Mouse (Mus musculus): ENCODE measurements at regions not wholly inside any gene's neighbourhood (a gene's known extent, or its start where the extent isn't known, plus 50 kb on each side); places are given as distances from the start of the nearest gene placed in this dataset.

DNA sequence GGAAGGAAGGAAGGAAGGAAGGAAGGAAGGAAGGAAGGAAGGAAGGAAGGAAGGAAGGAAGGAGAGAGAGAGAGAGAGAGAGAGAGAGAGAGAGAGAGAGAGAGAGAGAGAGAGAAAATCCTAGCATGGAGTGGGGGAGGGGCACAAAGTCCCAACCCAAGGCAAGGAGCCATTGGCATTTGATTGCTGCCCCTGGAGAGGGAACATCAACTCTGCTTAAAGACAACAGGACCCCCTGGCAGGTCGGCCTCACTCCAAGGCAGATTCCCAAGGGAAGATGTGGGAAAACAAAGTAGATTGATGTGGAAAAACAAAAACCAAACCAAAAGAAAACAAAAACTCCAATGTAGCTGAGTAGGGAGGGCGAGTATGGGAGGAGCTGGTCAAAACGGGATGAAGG lies 49.9 kb upstream of the Fzd10 start:
- in situ Hi-C loops (cut with MseI, MboI), result no loop called here

DNA sequence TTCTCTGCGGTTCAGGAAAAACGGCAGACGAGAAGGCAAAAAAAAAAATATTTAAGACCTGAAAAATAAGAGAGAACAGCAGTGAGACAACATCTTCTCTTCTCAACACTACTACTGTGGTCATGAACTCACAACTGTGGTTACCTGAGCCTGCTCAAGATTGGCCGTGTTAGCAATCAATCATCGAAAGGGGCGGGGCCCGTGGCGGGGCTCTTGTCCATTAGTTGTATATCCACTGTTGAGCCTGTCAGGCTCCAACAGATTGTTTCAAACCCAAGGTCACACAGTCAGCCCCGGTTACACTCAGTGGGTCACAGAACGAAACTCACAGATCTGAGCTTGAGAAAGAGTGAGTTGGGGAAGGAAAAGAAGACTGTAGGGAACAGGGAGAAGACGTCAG lies 50.8 kb upstream of the Fzd10 start:
- in situ Hi-C loops (cut with MseI, MboI), result no loop called here

DNA sequence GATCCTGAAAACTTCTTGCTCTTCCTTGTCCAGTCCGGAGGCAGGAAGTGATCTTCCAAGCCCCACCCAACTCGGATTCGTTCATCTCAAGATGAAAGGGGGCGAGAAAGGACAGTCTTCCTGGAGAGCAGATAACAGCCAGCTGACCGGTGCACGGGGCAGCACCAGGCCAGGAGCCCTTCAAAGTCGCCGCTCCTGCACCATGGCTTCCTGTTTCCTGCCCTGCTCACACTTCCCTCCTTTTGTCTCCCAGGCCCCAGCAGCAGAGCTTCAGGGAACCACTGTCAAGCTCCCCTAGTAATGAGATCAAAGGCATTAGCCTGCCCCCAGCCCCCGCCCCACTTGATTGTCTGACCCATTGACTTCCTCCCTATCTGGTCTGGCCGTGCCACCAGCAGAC lies 58.6 kb upstream of the Fzd10 start:
- in situ Hi-C loops (cut with MseI, MboI), result no loop called here

DNA sequence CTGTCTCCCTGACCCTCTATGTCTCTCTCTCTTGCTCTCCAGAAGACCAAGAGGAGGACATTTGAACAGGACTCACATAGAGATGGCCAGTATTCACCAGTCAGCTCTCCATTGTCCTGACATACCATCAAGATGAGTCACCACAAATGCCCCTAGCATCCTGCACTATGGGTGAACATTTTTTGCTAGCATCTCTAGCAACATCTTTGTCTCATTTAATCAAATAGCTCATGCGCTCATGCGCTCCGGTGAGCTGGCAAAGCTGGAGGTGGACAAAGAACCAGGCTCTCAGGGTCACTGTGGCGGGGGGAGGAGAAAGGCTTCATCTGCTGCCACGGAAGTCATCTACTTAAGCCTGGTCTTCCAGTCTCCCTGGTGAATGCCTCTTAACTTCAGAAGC lies 62.0 kb upstream of the Fzd10 start:
- in situ Hi-C loops (cut with MseI, MboI), result no loop called here

DNA sequence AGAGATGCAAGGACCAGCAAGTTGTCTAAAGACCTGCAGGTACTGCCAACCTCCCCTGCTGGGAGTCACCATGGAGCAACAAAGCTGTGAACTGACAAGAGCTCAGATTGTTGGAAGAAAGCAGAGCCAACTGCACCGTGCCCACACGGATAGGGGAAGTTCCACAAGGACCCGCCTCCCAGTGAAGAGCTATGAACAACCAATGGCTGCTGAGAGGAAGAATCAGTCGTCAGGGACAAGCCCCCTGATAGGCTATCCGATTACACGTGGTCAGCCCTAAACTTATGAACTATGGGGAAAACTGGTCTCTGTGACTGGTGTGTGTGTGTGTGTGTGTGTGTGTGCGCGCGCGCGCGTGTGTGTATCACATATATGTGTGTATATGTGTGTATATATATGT lies 63.4 kb upstream of the Fzd10 start:
- in situ Hi-C loops (cut with MseI, MboI), result no loop called here

DNA sequence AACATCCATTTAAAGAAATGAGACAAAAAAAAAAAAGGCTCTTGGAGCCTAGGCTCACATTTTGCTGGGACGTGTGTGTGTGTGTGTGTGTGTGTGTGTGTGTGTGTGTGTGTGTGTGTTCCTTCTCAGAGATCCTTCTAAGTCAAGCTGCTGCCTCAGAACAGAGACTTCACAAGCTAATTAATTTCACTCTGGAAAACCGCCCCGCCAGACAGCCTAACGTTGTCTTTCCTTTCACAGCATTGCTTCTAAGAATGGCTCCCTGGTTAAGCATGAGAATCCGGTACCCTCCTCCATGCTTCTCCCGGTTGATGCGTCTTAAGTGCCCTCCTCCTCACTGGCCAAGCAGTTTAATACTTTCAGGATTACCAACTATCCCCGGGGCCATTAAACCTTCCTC lies 64.3 kb upstream of the Fzd10 start:
- in situ Hi-C loops (cut with MseI, MboI), result no loop called here

DNA sequence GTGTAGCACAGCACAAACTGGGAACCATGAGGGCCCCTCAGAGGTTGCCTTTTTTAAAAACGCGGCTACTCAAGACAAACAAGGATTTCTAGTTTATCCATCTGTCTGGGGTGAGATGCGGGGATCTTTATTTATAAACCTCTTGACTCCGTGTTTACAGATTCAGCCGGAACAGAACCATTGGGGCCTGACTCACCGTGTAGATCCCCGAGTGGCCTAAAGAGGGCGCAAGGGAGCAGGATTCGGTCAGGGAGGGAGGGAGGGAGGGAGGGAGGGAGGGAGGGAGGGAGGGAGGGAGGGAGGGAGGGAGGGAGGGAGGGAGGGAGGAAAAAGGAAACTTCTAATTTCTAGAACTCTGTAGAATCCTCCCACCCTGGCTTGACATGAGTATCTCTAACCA lies 73.4 kb upstream of the Fzd10 start:
- in situ Hi-C loops (cut with MseI, MboI), result no loop called here

DNA sequence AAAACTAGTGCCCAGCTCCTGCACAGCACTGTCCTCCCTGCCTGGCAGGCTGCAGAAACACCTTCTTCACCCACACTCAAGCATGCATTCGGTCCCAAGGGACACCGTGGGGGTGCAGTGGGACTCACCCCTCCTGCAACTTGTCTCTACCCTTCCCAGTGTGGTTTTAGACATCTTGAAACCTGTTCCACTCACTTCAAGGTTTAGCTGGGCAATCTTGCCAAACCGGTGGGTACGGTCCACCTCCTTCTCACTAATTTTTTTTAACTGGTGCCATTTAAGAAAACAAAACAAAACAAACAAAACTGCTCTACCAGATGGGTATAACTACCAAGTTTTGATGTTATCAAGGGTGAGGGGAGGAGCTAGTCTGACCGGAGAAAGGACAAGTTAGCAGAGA lies 74.2 kb upstream of the Fzd10 start:
- in situ Hi-C loops (cut with MseI, MboI), result no loop called here

DNA sequence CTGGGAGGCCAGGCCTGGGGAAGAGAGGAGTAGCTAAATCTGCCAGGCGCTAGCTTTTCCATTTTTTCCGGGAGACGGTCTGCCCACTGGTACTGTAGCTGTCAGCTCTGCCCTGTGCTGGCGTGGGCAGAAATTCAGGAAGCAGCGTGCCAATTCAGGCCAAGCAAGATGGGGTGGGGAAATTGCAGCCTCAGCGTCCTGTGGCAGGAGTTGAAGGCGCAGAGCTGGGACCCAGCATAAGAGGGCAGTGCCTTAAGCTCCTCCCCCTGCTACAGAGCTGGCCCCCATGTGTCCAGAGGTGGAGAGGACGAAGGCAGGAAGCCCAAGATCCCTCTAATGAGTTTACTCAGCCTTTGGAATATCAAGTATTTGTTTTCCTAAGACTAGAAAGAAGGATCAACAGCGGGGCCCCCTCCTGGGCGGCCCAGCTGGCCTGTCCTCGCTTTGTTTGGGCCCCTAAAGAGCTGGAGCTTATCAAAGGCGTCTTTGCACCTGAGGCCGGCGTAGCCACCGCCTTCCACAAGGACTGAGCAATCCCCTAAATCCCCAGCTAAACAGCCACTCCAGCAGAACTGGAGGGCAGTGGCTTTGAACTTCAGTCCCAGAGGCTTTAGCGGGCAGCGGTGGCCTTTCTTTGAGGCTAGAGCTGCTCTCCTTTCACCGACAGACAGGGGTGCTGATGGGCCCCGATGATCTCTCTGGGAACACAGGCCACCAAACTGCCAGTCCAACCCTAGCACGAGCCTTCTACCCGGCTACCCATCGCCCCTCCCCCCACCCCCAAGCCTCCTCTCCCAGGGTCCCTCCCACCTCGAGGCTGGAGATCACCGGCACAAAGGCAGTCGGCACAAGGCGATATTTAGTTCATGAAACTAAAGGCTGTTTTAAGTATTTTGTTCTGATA lies 76.0 kb upstream of the Fzd10 start:
- in situ Hi-C loops (cut with MseI, MboI), result loop anchor here (5.0 kb wide), 2 partner anchors 138 to 143 kb away; no protein-coding TSS in a partner anchor

DNA sequence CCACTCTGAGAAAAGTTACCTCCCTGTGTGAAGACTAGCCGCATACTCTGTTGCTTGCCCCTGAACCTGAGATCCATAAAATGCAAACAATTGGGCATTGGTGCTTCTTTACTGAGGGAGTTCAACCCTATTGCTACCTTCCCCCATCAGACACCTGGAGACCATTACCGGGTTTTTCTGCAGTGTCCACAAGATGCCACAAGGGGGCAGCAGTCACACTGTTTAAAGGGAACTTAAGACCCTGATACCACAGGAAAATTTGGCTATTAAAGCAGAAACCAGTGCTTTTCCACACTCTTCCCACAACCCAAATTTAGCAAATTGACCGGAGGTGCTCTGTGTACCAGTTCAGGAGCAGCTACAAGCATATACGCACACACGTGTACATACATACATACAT lies 78.0 kb upstream of the Fzd10 start:
- in situ Hi-C loops (cut with MseI, MboI), result loop anchor here (5.0 kb wide), 2 partner anchors 140 to 145 kb away; no protein-coding TSS in a partner anchor

DNA sequence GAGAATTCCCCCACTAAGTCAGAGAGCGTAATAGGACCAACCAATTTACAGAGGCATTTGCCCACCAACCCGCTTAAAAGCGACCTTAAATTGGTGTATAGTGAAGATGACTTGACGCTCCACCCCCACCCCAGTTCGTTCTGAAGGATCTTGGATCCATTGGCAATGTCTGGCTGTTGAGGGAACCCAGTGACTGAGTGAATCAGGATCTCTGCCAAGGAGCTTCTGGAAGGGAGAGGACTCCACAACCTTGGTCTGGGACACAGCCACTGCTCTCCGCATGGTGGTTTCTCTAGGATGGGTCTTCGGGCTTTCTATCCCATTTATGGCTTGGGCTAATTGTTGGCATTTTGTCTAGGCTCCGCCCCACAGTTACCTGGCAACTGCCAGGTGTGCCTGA lies 83.3 kb upstream of the Fzd10 start:
- in situ Hi-C loops (cut with MseI, MboI), result no loop called here

DNA sequence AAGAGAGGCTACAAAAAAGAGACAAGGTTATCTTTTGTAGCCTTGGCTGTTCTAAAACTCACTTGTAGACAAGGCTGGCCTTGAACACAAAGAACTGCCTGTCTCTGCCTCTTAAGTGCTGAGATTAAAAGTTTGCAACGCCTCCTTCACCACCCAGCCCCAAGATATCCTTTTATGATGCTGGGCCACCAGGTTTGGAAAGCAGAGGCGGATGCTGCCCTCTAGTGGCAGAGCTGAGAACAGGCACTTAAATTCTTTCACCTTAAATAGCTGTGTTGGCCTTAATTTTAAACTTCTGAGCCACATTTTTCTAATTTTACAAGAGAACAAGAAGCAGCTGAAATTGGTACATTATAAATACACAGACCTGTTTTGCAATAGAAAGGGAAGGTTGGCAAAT lies 82.5 kb upstream of the Tmem132d start:
- in situ Hi-C loops (cut with MseI, MboI), result no loop called here

DNA sequence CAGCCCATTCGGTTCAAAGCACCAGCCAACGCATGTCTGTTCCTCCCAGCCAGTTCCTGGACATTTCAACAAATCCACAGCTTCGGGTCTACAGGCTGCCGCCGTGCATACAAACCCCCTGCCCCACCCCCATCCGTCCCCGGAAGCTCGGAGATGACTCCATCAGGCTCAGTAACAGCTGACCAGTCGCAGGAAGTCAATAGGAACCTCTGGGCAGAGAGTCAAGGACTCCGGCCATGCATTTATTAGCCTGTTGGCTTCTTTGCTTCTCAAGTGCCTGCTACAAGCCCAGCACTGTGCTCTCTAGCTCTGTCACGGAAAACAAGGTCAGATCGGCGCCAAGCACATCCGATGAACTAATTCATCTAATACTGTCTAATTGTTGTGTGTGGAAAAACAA lies 80.4 kb upstream of the Tmem132d start:
- in situ Hi-C loops (cut with MseI, MboI), result no loop called here

DNA sequence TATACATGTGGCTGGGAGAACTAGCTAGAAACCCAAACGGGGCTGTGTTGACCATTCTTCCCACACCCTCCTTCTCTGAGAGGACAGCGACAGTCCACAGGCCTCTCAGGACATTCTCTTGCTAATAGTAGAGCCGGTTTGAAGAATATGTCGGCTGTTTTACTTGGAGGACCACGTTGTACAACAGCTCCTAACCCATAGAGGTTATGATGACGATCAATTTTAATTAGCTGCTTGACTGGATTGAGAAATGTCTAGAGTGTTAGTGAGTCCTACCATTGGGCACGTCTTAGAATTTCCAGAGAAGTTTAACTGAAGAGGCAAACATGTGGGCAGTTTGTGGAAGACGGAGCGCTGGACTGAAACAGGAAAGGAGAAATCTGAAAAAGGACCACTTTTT lies 79.7 kb upstream of the Tmem132d start:
- in situ Hi-C loops (cut with MseI, MboI), result no loop called here

DNA sequence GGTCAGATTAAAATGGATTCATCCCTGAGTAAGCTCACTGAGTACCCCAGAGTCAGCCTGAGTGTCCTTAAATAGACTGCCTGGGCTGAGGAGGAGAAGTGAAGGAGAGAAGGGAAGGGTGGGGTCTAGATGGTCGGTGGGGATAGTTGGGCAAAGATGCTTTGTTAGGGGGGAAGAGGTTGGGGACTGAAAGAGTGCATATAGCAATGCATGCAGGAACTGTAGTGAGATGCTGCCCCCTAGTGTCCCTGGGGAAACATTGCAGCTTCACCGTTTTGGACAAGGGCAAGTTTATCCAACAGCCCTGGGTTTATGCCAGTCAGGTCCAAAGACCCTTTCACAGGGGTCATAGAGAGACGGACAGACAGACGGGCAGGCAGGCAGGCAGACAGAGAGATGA lies 71.6 kb upstream of the Tmem132d start:
- in situ Hi-C loops (cut with MseI, MboI), result no loop called here

DNA sequence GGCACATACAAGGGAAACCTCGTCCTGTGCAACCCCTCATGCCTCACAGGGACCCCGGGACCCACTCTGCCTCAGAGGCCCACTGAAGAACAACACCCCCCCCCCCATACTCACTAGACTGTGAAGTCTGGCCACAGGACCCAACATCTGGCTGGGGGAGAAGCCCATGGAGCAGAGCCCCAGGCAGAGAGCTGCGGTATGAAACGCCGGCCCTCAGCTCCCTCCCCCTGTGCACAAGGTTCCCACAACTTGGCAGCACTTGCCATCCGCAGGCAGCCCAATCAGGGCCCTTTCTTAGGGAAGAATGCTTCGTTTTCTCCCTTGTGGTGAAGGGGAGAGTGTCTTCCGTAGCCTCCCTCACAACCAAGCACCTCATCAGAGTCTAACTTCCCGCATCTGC lies 66.6 kb upstream of the Tmem132d start:
- in situ Hi-C loops (cut with MseI, MboI), result no loop called here

DNA sequence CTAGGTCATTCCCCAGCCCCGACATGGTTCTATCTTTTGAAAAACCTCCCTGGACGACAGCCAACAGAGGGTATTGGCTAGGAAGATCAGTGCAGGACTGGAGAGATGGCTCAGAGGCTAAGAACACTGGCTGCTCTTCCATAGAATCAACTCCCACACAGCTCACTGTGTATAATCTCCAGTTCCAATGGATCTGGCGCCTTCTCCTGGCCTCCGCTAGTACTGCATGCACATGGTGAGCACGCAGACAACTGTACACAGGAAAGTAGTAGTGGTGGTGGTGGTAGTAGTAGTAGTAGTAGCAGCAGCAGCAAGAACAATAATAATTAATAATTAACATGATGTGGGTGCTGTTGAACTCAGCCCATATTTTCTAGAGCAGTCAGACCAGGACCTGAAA lies 66.2 kb upstream of the Tmem132d start:
- in situ Hi-C loops (cut with MseI, MboI), result no loop called here

DNA sequence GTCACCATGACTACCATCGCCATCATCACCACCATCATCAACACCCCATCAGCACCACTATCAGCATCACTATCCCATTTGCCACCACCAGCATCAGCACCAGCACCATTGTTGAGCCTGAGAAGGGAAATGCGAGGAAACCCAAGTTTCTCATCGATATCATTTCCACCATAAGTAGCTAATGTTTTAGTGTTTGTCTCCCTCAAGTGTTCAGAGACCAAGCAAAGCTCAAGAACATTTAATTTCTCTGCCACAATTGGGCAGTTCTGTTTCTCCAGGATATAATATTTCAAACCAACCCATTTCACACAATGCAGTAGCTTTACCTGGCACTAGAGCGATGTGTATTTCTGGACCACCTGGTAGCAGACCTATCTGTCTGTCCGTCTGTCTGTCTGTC lies 59.7 kb upstream of the Tmem132d start:
- in situ Hi-C loops (cut with MseI, MboI), result no loop called here

DNA sequence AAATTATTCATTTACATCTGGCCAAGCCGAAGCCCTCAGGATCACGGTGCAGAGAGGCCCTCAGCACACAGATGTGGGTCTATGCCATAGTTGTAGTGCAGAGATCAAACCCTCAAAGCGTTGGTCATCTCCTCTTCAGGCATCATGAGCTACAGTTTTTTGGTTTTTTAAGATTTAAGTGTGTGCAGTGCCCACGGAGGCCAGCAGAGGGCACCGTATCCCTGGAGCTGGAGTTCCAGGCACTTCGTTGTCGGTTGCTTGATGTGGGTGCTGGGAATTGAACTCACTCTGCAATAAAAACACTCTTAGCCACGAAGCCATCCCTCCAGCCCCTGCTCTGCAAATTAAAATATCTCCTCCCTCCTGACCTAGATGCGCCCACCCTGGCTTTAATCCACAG lies 58.3 kb upstream of the Tmem132d start:
- in situ Hi-C loops (cut with MseI, MboI), result no loop called here

DNA sequence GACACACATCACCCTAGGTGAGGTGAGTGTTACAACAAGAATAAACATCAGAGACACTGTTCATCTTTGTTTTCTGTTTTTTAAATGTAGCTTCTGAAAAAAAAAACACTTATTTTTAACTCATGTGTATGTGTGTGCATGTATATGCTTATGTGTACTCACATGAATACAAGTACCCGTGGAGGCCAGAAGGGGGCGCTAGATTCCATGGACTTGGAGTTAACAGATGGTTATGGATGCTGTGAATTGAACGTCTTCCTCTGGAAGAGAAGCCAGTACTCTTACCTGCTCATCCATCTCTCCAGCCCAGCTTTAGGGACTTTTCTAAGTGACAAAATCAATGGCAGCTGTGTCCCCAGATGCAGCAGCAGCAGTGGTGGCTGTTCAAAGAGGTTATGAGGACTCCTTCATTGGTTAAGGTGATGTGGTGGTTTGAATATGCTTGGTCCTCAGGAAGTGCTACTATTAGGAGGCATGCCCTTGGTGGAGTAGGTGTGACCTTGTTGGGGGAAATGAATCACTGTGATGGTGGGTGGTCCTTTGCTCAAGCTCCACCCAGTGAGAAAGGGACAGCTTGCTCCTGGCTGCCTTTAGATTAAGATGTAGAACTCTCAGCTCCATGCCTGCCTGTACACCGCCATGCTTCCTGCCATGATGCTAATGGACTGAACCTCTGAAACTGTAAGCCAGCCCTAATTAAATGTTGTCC lies 56.1 kb upstream of the Tmem132d start:
- in situ Hi-C loops (cut with MseI, MboI), result no loop called here

DNA sequence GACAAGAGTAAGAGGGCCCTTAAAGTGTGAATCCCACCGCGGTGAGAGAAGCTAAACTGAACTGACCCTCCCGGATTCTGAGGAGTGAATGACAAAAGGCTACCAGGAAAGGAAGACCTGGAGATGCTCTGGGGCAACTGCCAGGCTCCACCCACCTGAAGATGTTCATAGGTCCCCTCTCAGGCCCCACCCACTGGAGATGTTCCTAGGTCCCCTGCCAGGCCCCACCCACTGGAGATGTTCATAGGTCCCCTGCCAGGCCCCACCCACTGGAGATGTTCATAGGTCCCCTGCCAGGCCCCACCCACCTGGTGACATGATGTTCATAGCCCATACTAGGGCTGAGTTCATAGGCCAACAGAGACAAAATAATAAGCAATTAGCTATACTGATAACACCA lies 54.5 kb upstream of the Tmem132d start:
- in situ Hi-C loops (cut with MseI, MboI), result no loop called here

DNA sequence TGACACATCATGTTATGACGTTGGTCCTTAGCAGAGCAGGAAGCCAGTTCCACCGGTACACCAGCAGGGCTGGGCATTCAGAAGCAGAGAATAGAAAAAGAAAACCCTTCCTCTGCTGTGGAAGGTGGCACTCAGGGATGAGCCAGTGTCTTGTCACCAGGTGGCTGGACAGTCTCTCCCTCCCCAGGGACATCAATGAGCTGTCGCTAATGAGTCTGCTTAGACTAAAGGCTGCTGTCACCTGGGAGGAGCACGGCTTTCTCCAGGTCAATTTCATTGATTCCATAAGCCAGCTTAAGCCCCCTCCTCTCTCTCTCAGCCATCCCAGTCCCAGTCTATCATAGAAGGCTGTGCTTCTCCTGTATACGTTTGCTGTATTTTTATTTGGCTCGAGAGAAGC lies 51.2 kb upstream of the Tmem132d start:
- in situ Hi-C loops (cut with MseI, MboI), result no loop called here

DNA sequence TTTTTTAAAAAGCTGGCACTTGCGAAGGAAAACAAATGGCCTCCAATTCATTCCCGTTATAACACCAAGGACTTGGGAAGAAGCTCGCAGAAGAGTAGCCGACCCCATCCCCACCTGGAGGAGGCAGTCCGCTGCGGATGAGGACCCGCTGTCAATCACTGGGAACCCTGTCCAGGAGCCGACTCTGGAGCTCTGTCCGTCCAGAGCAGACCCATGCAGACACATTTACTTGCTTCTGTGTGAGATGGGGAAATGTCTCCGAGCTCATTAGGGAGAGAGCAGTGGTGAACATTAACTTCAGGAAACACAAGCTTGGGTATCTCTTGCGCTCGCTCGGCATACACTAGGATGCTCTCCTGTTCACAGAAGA lies 50.5 kb upstream of the Tmem132d start:
- in situ Hi-C loops (cut with MseI, MboI), result no loop called here
